Mouse (Mus musculus) MEL (cell line): ENCODE data around the gene Ift88.

ENCODE experiments used
- CTCF ChIP-seq, 3 experiments: IDR thresholded peaks in 2 of 3; conservative IDR thresholded peaks in 1 of 3; 2 replicates each; pipeline ENCODE4 v1.5.1; 2011 to 2012; ENCODE audit warnings: low read length in 3 of 3, low read depth in 2 of 3, mild to moderate bottlenecking in 2 of 3, improper control_type of control experiment in 1 of 3, inconsistent platforms in 1 of 3, mixed read lengths in 1 of 3, moderate library complexity in 1 of 3; ENCODE audit not compliant: control insufficient read depth in 1 of 3, insufficient read depth in 1 of 3, poor library complexity in 1 of 3, severe bottlenecking in 1 of 3
- POLR2A ChIP-seq, 2 experiments: IDR thresholded peaks; 2 replicates each; pipeline ENCODE4 v1.6.1; 2011 to 2012; ENCODE audit warnings: low read length in 2 of 2, mild to moderate bottlenecking in 2 of 2, control low read depth in 1 of 2, improper control_type of control experiment in 1 of 2, low read depth in 1 of 2, moderate library complexity in 1 of 2; ENCODE audit not compliant: control insufficient read depth in 1 of 2, insufficient read depth in 1 of 2, poor library complexity in 1 of 2
- POLR2AphosphoS2 ChIP-seq: IDR thresholded peaks from 2 replicates; pipeline ENCODE4 v1.6.1; 2011; ENCODE audit warnings: low read length, improper control_type of control experiment

DNA sequence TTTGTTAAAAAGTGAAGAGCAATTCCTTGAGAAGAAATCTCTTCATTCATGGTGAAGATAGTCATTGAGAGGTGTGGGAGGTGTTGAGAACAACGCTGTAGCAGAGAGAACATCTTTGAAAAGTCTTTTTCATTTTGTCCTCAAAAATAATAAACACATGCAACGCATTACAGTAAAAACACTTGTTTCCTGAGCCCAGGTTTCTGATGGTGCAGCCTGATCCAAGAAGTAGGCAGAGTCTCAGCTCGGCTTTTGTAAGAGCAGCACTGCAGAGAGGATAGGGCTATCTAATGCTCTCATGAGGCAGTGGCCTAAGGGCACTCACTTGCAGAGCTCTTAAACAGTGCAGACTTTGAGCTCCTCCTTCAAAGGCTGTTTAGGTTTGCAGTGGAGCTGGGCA is 65.8 kb downstream of the Ift88 start:
- TF ChIP-seq CTCF (IDR thresholded peaks at IDR 0.05 in 2 of 3, conservative IDR thresholded peaks at IDR 0.05 in 1 of 3; ENCODE audit: control insufficient read depth in 1 of 3, insufficient read depth in 1 of 3, low read depth in 2 of 3, low read length in 3 of 3, poor library complexity in 1 of 3, severe bottlenecking in 1 of 3) (no peak), POLR2A (IDR thresholded peaks at IDR 0.05; ENCODE audit: control insufficient read depth in 1 of 2, insufficient read depth in 1 of 2, low read depth in 1 of 2, low read length in 2 of 2, poor library complexity in 1 of 2) (no peak), POLR2AphosphoS2 (no peak)
